Mouse (Mus musculus): Measurements from ENCODE around the gene Ddx56. TPM values are rescaled to one million over a fixed set of nuclear protein-coding genes. Genes with fewer than 3 reads are reported as not detected.

Gene Ddx56
- polyA plus RNA-seq, 1 experiment from 2014 or later: 80.5 TPM

DNA sequence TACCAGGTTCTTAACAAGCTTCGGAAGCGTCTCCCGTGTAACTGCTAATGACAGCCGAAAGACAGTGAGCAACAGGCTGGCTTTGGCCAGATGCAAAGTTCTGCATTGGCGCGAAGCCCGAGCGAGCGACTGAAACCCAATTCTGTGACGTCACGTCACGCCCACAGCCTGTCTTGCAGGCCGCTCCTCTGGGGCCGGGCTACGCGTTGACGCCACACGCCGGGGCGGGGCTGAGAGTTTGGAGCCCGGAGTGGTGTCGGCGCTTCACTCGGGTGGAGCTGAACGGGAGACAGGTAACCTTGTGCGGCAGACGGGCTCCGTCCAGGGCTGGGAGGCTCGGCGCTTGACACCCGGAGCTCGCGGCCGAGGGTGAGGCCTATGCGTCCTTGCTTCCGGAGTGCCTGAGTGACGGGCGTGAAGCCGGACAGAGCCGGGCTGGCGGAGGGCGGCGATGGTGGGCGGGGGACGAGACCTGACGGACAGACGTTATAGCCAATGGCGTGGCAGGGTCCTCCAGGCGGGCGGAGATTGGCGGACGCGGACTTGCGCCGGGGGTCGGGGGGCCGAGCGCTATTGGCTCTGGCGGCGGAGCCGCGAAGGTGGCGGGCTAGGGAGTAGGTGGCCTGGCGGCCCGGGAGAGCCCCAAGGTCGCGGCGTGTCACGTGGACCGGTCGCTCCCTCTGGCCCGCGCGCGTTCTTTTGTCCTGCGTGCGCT, 24.0 kb upstream of the Ddx56 start, which contains the start of gene Ogdh:
Gene Ogdh (plus strand): TSS at position 233 of the 715 bp plus-strand sequence.
- Histone ChIP-seq H3K4me1 (peaks cover 10% of the 10 kb centered on the region), H3K4me3 (peak within 1 kb of the TSS; percentile 83), H3K27ac (peak within 1 kb of the TSS; percentile 89), H3K27me3 (no peaks in the 10 kb centered on the region), H3K9me3 (replicated peaks) (no peaks in the 10 kb centered on the region), H3K9ac (peak within 1 kb of the TSS; percentile 74), H3K36me3 (no peaks in the 10 kb centered on the region), H3K4me2 (replicated peaks) (peak within 1 kb of the TSS; percentile 85)
- WGBS: 1% methylated on average over 58 of the region's 77 CpGs
- ATAC-seq (ENCODE audit: low FRiP score): peak; percentile 99

DNA sequence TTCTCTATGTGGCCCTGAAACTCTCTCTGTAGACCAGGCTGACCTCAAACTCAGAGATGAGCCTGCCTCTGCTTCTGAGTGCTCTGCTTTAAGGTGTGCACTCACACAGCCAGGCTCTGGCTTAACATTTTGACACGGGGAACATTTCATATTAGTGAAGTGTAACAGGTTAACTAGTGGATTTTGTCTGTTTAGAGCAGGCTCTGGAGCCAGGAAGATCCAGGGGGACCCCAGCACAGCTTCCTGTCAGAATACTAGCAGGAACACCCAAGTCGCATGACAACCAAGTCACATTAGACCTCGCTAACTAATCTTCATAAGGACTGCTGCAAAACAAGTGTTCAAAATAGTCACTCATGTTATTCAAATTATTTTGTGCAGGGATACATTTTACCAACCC, 23.3 kb upstream of the Ddx56 start:
- Histone ChIP-seq H3K4me3 (peak overlapping the region; percentile 83), H3K27me3 (no peaks in the 10 kb centered on the region), H3K27ac (no peak overlapping the region), H3K36me3 (no peaks in the 10 kb centered on the region), H3K4me1 (peaks cover 10% of the 10 kb centered on the region), H3K4me2 (replicated peaks) (peak overlapping the region; percentile 85), H3K9me3 (replicated peaks) (no peaks in the 10 kb centered on the region), H3K9ac (peak overlapping the region; percentile 74; the same call in 1 of the 2 replicates)
- WGBS: 35% methylated on average over 3 of the region's 3 CpGs
- ATAC-seq (ENCODE audit: low FRiP score): no peak

- H3K36me3 ChIP-seq: no peaks in the 10 kb centered on the region
- ATAC-seq (ENCODE audit: low FRiP score): no peak
- H3K9me3 ChIP-seq (replicated peaks): no peaks in the 10 kb centered on the region
These were observed 22.6 kb upstream of the Ddx56 start for GRCm38 (mm10) chr11:6290138-6290537.

DNA sequence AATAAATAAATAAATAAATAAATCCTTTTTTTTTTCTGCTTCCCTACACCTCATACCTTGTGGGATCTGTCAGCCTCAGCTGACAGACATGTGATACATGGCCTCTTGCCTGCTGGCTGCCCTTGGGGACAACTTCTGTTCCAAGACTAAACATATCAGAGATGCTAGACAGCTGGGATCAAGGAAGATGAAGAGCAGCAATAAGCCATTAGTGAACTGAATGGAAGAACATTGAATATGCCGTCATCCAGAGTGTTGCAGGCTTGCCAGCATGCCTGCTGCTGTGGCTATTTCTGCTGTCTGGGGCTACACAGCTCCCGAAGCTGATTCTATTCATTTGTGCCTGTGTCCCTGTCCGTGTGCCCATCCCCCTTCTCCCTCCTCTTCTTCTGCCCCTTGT, 15.4 kb upstream of the Ddx56 start:
- Histone ChIP-seq H3K27ac (no peak overlapping the region), H3K9me3 (replicated peaks) (no peaks in the 10 kb centered on the region), H3K4me1 (no peaks in the 10 kb centered on the region), H3K4me2 (replicated peaks) (no peak overlapping the region), H3K4me3 (no peak overlapping the region), H3K9ac (no peak overlapping the region), H3K27me3 (no peaks in the 10 kb centered on the region), H3K36me3 (no peaks in the 10 kb centered on the region)
- no peak for ATAC-seq (ENCODE audit: low FRiP score)
- 70% methylated on average over 3 of the region's 3 CpGs for WGBS

More at GRCm38 (mm10) chr11:6290138-6290537, 22.6 kb upstream of the Ddx56 start:
- H3K4me2 ChIP-seq (replicated peaks): no peak overlapping the region
- 94% methylated on average over 3 of the region's 3 CpGs for WGBS
- peaks cover 10% of the 10 kb centered on the region for H3K4me1 ChIP-seq
- H3K9ac ChIP-seq: no peak overlapping the region
- no peaks in the 10 kb centered on the region for H3K27me3 ChIP-seq
- no peak overlapping the region for H3K4me3 ChIP-seq
- no peak overlapping the region for H3K27ac ChIP-seq

GRCm38 (mm10) chr11:6276466-6276865, 8.9 kb upstream of the Ddx56 start:
- Histone ChIP-seq H3K4me3 (no peak overlapping the region), H3K4me2 (replicated peaks) (no peak overlapping the region)
- 91% methylated on average over 3 of the region's 3 CpGs for WGBS

DNA sequence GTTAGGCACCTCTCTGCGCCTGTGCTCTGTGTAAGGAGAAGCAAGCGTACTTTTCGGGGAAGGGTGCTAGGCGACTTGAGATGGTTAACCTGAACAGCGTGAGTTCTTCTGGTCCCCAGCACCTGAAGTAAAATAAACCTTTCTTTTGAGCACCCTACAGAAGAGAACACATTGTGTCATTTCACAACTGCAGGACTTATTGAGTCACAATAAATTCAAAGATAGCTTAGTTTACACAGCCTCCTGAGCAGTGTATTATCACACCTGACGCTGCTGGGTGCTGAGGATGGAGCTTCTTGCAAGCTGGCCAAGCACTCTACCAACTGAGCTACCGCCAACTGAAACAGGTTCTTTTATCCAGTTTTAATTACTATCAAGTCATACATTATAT, 7.5 kb upstream of the Ddx56 start:
- 24% methylated on average over 7 of the region's 7 CpGs for WGBS
- H3K36me3 ChIP-seq: peaks cover 24% of the 10 kb centered on the region
- H3K4me1 ChIP-seq: peaks cover 15% of the 10 kb centered on the region
- H3K9me3 ChIP-seq (replicated peaks): no peaks in the 10 kb centered on the region
- no peaks in the 10 kb centered on the region for H3K27me3 ChIP-seq
- peak overlapping the region; percentile 88 for H3K4me2 ChIP-seq (replicated peaks)
- ATAC-seq (ENCODE audit: low FRiP score): peak; percentile 25
- H3K4me3 ChIP-seq: peak overlapping the region; percentile 94
- H3K9ac ChIP-seq: peak overlapping the region; percentile 96; the same call in 1 of the 2 replicates
- peak overlapping the region; percentile 69 for H3K27ac ChIP-seq

More at GRCm38 (mm10) chr11:6276466-6276865, 8.9 kb upstream of the Ddx56 start:
- no peak for ATAC-seq (ENCODE audit: low FRiP score)
- H3K27me3 ChIP-seq: no peaks in the 10 kb centered on the region
- no peaks in the 10 kb centered on the region for H3K9me3 ChIP-seq (replicated peaks)
- peaks cover 15% of the 10 kb centered on the region for H3K4me1 ChIP-seq
- peaks cover 12% of the 10 kb centered on the region for H3K36me3 ChIP-seq
- no peak overlapping the region for H3K9ac ChIP-seq
- H3K27ac ChIP-seq: no peak overlapping the region

DNA sequence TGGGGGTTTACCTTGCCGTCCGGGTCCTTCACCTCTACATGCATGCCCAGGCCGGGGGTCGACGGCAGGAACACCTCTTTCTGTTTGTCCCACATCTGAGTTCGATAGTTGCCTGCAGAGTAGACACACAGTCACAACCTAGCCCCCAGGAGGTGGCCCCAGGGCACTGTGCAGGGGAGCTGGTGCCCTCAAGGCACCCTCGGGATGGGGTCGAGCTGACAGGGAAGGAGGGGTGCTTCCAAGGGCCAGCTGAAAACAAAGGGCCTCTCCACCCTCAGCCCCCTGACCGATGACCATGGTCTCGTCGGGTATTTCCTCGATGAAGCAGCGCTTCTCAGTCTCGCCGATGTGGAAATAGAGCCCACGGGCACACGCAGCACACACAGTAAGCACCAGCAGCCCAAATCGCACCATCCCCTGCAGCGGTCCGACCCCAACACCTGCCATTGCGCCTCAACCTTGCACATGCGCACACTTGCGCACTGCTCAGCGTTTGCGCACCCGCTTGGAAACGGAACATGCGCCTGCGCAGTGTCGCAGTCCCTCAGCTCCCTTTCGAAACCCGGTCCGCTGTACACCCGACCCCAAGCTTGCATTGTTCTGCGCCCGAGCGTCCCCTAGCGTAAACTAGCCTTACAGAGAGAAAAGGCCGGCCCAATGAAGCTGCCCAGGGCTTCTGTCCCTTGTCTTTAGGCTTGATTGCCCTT, 7.0 kb upstream of the Ddx56 start, which contains the start of gene Tmed4:
Gene Tmed4 (minus strand): TSS at position 484 of the 707 bp plus-strand sequence.
- peaks cover 24% of the 10 kb centered on the region for H3K36me3 ChIP-seq
- H3K9me3 ChIP-seq (replicated peaks): no peaks in the 10 kb centered on the region
- H3K9ac ChIP-seq: peak within 1 kb of the TSS; percentile 96
- under 1% methylated on average over 39 of the region's 39 CpGs for WGBS
- H3K4me2 ChIP-seq (replicated peaks): peak within 1 kb of the TSS; percentile 88
- no peaks in the 10 kb centered on the region for H3K27me3 ChIP-seq
- ATAC-seq (ENCODE audit: low FRiP score): peak; percentile 97
- H3K27ac ChIP-seq: peak within 1 kb of the TSS; percentile 73
- peak within 1 kb of the TSS; percentile 94 for H3K4me3 ChIP-seq
- H3K4me1 ChIP-seq: peaks cover 15% of the 10 kb centered on the region

DNA sequence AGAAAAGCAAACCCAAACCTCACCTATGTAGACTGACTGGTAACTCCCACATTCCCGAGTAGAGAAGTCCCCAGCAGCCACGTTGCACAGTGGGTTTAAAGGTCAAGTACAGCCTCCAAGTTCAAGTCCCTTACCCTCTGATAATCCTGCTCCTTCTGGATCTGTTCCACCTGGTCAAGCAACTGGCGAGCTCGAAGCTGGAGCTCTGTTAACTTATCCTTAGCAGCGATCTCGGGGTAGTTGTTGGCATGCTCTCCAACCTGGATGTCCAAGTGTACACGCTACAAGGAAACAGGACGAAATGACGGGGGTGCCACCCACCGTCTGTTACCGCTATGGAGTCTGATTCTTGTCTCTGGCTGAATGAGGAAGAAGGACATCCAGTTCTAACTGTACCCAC, 6.0 kb upstream of the Ddx56 start:
- H3K36me3 ChIP-seq: peaks cover 24% of the 10 kb centered on the region
- H3K4me1 ChIP-seq: peaks cover 15% of the 10 kb centered on the region
- no peaks in the 10 kb centered on the region for H3K27me3 ChIP-seq
- H3K4me2 ChIP-seq (replicated peaks): peak overlapping the region; percentile 88
- H3K9ac ChIP-seq: peak overlapping the region; percentile 96
- H3K9me3 ChIP-seq (replicated peaks): no peaks in the 10 kb centered on the region
- ATAC-seq (ENCODE audit: low FRiP score): no peak
- peak overlapping the region; percentile 12; the same call in 1 of the 2 replicates for H3K27ac ChIP-seq
- WGBS: 62% methylated on average over 11 of the region's 11 CpGs
- peak overlapping the region; percentile 94 for H3K4me3 ChIP-seq

DNA sequence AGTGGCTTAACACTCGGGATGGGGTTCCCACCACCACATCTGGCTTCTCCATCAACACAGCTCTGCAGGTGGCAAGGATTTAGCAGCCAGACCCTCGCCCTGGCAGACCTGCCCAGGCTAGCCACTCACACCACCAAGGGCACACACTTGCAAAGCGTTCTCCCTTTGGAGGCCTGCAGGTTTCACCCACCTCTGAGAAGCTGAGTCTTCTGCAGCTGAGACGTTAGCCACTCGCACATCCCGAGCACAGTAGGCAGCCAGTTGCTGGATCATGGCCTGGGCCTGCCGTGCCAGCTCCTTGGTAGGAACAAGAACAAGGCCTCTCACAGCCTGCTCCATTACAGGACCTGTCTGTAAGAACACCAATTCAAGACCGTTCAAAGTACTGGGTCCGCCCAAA, 951 bp downstream of the Ddx56 start:
- ATAC-seq (ENCODE audit: low FRiP score): no peak
- WGBS: 73% methylated on average over 9 of the region's 9 CpGs
- H3K9me3 ChIP-seq (replicated peaks): no peaks in the 10 kb centered on the region
- no peaks in the 10 kb centered on the region for H3K27me3 ChIP-seq
- H3K36me3 ChIP-seq: peaks cover 62% of the 10 kb centered on the region
- H3K27ac ChIP-seq: no peak overlapping the region
- H3K4me3 ChIP-seq: peak overlapping the region; percentile 93
- H3K9ac ChIP-seq: peak overlapping the region; percentile 80
- H3K4me1 ChIP-seq: peaks cover 14% of the 10 kb centered on the region
- H3K4me2 ChIP-seq (replicated peaks): peak overlapping the region; percentile 95

DNA sequence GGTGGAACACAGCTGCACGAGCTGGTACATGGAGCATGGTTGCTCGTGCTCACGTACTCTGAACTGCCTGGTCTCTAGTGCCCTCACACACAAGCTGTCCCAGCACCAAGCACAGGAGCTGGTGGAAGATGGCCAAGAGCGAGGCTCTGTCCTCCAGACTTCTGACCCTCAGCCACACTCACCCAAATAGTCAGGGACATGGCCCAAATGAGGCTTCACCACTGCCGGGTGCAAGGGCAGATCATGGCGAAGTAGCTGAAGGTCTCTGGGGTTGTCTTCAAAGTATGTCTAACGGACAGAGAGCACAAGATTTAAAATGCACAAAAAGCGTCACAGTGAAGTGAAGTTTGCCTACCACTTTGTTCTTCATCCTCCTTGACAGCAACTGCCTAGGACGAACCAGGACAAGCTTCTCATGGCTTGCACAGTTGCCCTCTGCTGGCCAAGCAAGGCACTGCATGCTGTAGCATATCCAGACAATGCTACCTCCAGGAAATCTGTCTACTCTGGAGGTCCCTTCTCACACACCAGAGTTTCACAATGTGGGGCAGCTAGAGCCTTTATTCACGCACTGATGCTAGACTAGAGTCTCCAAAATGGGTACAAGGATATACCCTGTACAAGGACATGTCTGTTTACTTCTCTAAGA, 6.0 kb downstream of the Ddx56 start:
- H3K4me3 ChIP-seq: no peak overlapping the region
- peaks cover 91% of the 10 kb centered on the region for H3K36me3 ChIP-seq
- H3K4me2 ChIP-seq (replicated peaks): no peak overlapping the region
- H3K9me3 ChIP-seq (replicated peaks): no peaks in the 10 kb centered on the region
- H3K27me3 ChIP-seq: no peaks in the 10 kb centered on the region
- 79% methylated on average over 10 of the region's 10 CpGs for WGBS
- H3K9ac ChIP-seq: no peak overlapping the region
- H3K27ac ChIP-seq: no peak overlapping the region
- no peak for ATAC-seq (ENCODE audit: low FRiP score)
- H3K4me1 ChIP-seq: peaks cover 5% of the 10 kb centered on the region

DNA sequence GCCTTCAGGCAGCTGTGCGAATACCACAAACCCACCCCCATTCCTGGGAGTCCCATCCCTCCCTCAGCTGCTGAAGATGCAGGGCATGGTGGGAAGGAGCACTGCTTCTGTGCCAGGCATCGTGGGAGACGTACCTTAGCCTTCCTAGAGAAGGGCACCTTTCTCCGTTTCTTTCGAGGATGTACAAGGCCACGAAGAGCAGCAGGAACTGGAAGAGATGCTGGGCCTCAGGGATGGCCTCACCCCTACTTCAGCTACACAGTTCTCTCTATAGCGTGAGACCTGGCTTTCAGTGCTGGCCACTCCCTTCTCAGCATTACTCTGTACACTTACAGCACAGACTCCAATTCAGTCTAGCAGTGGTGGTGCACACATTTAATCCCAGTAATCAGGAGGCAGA, 8.2 kb downstream of the Ddx56 start:
- Histone ChIP-seq H3K9me3 (replicated peaks) (no peaks in the 10 kb centered on the region), H3K4me1 (no peaks in the 10 kb centered on the region), H3K36me3 (peaks cover 71% of the 10 kb centered on the region), H3K27ac (no peak overlapping the region), H3K4me2 (replicated peaks) (no peak overlapping the region), H3K4me3 (no peak overlapping the region), H3K9ac (no peak overlapping the region), H3K27me3 (no peaks in the 10 kb centered on the region)
- WGBS: 93% methylated on average over 7 of the region's 7 CpGs
- no peak for ATAC-seq (ENCODE audit: low FRiP score)

DNA sequence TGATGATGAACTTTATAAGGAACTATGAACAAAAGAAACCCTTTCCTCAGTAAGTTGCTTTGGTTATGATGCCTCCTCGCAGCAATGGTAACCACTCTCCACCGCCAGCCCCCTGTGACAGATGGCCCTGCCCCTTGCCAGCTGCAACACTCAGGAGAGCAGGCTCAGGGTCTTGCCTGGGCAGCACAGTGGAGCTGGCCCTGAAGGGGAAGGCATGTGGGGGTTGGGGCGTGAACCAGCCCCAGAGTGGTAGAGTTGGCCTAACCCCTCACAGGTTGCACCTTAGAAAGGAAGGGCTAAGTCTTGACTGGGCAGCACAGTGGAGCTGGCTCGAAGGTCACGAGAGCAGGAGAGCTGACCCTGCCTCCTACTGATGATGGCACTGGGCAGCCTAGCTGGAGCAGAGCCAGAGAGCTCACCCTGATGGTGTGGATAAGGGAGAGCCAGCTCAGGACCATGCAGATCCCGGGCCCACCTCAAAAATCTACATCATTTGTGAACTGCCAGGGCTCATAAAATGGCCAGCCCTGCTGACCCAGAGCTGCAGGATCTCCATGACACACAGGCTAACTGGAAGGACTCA, 11.0 kb downstream of the Ddx56 start:
- 75% methylated on average over 6 of the region's 6 CpGs for WGBS
- no peaks in the 10 kb centered on the region for H3K27me3 ChIP-seq
- no peak overlapping the region for H3K4me2 ChIP-seq (replicated peaks)
- H3K27ac ChIP-seq: no peak overlapping the region
- no peaks in the 10 kb centered on the region for H3K9me3 ChIP-seq (replicated peaks)
- no peaks in the 10 kb centered on the region for H3K4me1 ChIP-seq
- H3K36me3 ChIP-seq: peaks cover 43% of the 10 kb centered on the region
- no peak overlapping the region for H3K9ac ChIP-seq
- 0 out of 2 replicates have a peak, but pooled peaks have one; percentile 42 for ATAC-seq (ENCODE audit: low FRiP score)
- no peak overlapping the region for H3K4me3 ChIP-seq
